Mouse (Mus musculus) c-Kit-positive CD71-negative TER-119-negative erythroid progenitor cells, embryonic 14.5 days (primary cell): ENCODE results near the gene Grb2.

Source experiments
- DNase-seq: peaks from one replicate; pipeline ENCODE4 v3.0.0-alpha.2; 2013; ENCODE audit warnings: low read depth

Grb2 gene

DNA sequence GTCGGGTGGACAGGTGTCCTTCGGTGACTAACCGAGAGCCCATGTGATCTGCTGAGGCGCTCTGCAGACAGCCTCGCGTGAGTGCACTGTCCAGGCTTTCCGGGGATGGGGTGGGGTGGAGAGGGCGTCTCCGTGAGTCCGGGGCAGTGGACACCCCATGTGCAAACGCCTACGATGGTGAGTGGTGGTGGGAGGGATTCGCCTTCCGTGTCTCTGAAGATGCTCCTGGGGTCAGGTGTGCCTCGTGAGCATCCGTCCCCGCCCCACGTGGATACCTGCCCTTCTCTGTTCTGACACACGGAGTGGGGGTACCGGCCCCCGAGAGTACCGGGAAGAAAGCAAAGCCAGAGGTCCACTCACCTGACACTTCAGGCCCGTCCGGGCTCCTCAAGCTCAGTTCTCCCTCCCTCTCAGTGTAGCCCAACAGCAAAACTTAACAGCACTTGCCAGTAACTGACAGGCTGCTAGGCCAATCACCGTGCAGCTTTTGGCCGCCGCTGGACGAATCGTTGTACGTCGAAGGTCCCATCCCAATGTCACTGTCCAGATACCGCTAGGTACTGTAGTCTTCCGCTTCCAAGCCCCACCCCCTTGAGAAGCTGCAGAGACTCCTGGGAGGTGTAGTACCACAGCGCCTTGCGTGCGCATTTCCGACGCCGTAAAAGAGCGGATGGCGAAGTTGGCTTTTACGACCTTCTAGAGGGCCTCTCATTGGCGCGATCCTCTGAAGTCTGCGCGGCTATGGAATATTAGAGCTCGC is 80.5 kb downstream of the Grb2 start, which contains the start of gene Slc25a19:
Gene Slc25a19 (minus strand): TSS at position 591 of the 760 bp plus-strand sequence.
- peak; percentile 99 for DNase-seq

DNA sequence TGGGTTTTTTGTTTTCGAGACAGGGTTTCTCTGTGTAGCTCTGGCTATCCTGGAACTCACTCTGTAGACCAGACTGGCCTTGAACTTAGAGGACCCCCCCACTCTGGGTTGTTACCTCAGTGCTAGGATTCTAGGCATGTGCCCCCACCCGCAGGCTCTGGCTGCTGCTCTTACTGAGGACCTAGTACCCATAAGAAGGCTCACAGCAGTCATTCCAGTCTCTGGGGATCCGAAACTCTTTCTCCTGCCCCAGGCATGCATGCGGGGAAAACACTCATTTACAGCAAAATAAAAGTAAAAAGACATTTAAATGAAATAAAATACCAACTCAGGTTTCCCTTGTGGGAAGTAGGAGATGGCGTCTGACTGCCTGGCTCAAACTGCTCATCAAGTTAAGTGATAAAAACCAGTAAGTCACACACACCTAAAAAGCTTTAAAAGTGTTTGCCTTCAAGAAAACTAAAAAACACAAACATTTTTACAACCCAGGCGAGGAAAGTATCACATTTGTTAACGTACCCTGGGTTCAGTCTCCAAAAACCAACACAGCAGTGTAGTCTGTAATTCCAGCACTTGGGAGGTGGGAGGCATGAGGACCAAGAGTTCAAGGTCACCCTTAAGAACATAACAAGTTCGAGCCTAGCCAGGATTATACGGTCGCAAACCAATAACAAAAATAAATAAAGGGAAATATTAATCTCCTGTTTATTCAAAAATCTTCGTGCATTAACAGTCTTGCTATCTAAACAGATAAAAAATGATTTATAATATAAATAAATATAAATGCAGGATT is 81.4 kb downstream of the Grb2 start:
- no peak for DNase-seq

DNA sequence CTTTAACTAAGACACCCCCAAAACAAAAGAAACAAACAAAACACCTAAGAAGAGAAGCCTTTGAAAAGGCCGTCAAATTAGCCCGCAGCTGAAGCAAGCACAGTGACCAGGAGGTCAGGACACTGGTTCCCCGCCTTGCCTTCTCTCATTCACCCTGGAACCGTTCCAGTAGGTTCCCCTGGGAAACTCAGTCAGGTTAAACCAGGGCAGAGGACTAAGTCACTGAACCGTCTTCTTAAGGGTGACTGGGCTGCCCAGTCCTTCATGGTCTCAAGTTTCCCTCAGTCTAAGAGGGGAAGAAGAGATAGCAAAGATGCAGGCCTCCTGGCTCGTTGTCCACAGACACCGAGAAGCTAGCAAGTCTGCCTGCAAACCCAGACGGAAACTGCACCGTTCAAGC is 82.5 kb downstream of the Grb2 start:
- DNase-seq = no peak

DNA sequence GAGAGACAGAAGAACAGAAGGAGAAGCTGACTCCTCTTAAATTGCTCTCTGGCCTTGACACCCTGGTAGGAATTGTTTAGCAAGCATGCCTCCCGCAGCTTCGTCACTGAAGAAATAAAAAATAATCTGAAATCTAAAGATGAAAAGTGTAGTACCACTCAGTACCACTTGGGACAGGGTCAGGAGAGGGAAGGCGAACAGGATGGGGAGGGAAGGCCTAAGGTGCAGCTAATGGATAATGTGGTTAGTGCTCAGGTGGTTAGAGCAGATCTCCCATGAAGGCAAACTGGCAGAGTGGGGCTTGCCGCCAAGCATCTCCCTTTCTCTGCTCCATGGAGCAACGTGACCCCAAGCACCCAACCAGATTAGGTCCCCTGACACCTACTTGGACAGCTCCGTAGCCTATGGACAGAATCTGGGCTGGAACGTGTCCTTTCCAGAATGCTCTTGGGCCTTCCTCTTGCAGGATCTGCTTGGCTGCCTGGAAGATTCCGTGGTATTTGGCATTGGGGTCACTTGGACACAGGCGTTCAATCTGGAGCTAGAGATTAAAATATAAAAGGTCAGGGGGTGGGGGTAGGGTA is 84.8 kb downstream of the Grb2 start:
- DNase-seq = no peak

DNA sequence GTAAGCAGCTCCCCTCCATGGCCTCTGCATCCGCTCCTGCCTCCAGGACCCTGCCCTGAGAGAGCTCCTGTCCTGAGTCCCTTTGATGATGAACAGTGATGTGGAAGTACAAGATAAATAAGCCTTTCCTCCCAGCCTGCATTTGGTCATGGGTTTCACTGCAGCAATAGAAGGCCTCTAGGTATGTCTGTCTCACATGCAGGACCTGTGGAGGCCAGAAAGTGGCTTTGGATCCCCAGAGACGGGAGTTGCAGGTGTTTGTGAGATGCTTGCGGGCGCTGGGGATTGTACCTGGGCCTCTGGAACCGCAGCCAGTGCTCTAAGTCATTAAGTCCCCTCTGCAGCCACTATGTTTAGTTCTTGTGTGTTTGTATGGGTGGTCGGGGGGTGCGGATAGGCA is 88.4 kb downstream of the Grb2 start:
- DNase-seq = no peak

DNA sequence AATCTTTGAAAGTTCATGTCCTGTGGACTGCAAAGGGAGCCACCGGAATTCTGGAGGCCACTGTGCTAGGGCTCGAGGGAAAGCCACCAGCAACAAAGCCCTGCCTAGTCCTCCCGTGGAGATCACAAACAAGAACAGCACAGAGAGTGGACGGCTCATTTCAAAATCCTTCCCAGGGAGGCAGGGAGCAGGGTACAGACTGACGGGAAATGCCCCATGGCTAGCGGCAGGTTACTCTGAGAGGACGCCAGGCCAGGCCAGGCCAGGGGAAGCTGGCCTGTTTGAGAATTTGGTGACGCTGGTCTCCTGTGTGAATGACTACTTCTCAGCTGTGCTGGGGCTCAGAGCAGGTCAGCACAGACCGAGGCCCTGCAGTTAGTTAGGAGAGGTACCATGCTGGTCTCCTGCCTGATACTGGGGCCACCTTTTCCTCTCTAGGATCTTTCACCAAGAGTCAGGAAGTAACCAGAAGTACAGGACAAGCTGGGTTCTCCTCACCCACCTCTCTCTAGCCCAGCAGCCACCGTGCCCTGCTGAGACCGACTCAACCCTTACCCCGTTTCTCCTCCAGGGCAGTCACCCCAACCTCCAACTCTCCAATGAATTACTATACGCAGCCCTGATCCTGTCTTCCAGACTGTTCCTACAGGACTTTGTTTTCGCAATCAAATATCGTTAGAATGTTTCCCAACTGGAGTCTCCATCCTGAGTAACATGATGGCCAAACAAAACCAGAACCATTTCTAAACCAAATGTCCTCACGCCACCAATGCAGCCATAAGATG is 89.5 kb downstream of the Grb2 start:
- DNase-seq = no peak

DNA sequence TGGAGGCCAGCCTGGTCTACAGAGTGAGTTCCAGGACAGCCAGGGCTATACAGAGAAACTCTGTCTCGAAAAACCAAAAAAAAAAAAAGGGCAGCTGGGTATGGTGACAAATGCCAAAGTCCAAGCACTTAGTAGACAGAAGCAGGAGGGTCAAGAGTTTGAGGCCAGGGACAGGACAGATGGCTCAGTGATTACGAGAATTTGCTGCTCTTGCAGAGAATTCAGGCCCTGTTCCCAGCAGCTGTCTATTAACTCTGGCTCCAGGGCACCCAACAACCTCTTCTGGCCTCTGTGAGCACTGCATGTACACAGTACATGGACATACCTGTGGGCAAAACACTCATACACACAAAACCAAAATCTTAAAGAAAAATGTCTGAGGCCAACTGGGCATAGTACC is 90.4 kb downstream of the Grb2 start:
- DNase-seq = no peak

DNA sequence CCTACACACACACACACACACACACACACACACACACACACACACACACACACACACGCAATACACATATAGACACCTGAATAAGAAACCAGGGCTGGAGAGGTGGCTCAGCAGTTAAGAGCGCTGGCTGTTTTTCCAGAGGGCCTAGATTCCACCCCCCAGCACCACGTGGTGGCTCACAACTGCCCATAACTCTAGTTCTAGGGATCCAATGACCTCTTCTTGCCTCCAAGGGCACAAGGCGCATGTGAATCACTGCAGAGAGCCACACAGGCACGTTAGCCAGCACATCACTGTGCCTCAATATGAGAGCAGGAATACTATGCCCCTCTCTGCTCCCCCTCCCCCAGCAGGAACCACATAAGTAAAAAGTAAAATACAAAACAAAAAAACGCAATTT is 91.5 kb downstream of the Grb2 start:
- no peak for DNase-seq

DNA sequence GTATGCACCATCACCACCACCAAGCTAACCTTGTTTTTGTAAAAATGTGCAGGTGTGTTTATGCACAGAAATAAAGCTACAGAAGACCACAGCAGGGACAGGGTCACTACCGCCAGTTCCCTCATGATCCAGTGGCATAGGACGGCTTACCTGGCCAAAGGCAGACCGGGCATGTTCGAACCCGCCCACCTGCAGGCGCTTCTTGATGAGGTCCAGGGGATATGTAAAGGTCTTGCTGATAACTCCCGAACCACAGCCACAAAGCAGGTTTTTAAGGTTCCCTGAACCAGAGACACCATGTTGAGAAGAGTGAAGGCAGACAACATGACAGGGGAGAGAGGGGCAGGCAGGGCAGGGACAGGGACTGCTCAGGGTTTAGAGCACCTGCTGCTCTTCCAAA is 92.0 kb downstream of the Grb2 start:
- no peak for DNase-seq

DNA sequence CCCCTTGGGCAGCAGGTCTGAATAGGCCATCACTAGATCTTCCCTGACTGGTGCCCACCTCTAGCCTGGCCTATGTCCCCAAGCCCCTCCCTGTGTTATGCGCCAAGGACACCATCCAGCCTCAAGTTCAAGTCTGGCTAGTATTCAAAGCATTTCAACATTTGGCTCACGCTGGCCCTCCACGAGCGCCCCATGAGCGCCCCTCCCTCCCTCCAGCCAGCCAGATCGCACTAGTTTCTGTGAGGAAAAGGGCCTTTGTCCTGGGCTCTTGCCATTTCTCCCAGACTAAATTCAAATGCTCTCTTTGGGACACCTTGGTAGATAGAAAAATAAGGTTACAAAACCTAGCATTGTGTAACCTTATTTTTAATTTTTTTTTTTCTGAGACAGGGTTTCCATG is 92.5 kb downstream of the Grb2 start:
- DNase-seq = no peak

DNA sequence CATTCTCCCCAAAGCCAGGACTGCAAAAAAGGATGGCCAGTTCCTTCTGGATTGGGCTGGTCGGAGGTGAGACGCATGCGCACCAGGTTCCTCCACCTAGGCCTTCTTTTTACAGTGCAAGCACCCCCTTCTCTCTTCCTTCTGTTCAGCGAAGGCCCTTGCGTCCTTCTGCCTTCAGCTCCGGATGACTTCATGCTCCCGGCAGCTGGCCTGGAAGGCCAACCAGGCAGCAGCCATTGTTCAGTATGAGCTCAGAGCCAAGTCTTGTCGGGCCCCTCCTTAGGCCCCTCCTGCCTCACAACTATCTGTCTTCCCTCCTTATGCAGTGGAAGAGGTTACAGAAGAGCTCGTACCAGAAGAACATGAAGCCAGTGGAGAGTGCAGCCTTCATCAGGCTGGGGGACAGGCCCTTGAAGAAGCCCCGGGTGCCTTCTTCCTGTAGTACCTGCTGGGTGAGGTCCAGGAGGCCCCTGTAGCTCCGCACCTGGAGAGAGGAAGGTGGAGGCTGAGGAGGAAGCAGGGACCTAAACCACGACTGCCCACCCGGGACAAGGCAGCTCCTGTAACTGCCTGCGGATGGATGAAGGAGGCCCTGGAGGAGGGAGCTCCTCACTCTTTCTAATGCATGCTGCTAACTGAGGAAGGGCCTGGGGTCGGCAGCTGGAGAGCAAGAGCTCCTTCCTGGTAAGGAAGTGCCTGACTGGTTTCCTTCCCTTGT is 93.1 kb downstream of the Grb2 start:
- DNase-seq = no peak

DNA sequence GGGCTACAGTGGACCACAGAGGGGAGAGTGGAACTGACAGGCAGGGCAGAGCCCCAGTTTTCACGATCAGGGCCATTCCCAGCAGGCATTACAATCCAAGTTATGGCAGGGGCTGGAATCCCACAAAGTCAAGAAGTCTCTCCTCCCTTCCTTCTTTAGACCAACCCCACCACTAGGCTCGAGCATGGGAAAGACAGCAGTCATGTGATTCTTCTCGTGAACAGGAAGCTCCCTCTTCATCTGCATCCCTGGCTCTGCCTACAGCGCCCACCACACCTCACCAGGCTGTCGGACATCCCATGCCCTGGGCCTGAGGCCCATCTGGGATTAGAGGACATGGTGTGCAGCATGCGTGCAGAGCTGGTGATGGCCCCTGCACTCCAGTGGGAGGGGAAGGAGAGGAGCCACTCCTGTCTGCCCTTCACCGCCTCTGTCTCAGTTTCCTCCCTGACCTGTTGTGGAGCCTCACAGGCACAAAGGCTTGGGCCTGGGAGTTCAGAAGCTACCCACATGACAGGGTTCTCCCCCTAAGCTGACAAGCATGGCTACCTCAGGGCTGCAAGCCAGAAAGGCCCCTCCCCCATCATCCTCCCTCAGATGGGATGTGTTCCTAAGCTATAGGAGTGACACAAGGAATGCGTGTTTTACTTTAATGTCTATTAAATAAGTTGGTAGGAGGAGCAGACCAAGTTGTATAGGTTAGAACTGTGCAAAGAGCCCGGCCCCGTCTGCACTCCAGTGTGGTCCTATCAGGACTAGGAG is 93.9 kb downstream of the Grb2 start:
- no peak for DNase-seq

DNA sequence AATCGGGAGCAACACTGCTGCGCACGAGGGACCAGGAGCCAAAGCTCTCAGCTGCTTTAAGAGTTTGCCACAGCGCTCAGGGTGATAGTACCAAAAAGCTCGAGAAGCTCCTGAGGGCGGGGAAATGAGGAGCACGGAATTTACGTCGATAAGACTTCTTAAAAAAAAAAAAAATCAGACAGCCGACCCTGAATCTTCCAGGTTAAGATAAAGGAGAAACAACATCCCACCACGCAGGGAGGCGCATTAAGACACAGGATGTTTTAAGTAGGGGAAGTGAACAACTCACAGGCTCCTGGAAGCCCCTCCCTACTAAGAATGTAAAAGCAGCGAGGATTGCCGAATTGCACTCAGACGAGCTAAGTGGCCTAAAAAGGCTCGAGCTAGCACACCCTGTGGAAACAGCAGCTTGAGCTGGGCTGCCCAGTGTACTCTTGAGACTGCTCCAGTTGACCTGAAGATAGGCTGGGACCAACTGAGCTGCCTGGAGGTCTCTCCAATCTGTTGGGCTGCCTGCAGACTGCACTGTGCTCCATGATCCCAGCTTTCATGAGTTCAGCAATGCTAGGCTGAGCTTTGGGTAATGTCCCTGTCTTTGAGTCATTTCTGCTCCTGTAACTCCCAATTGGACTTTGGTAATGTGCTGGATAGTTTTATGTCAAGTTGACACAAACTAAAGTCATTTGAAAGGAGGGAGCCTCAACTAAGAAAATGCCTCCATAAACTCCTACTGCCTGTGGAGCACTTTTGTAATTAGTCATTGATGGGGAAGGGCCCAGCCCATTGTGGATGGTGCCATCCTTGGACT is 95.1 kb downstream of the Grb2 start:
- DNase-seq = no peak

DNA sequence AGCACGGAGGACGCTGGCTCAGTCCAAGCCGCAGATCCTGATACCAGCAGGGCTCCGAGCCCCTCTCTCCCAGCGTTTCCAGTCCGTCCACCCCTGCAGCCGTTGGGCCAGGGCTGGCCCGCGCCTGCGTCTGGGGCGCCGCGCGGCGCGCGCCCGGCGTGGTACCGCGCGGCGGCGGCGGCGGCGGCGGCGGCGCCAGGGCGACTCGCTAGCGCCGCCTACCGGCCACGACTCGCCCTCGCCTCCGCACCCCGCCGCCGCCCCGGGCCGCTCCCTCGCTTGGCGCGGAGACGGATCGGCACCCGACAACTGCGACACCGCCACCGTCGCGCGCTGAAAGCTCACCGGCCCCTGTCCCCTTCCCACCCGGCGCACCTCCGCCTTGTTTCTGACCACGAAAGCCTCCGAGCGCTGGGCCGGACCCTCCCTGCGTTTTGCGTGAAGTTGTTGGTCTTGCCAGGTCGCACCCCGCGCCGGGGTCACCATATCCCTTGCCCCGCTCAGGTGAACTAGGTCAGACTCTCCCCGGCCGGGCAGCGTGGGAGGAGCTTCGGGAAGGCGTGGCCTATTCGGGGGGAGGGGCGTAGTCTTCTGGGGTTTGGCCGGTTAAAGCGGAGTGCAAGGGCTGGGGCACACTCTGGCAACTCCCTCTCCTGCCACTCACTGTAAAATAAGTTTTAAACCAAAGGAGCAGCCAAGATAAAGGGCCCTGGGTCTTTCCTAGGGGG is 95.8 kb downstream of the Grb2 start, which contains the start of gene Mif4gd:
Gene Mif4gd (minus strand): TSS at position 560 of the 728 bp plus-strand sequence.
- peak; percentile 86 for DNase-seq

DNA sequence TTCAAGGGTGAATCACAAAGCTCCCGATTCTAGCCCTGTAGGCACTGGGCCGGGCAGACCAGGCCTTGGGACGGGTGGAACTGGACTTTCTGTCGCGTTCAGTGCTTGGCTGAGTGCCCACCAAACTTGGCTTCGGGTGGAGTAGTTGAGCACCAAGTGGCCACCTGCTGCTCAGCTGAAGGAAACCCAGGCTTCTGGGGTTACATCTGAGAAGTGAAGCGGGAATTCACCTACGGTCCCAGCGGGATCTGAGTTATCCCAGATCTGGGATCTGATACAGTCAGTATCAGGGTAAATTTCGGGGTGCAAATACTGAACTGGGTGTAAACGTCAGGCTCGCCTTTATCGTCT is 96.4 kb downstream of the Grb2 start:
- no peak for DNase-seq

DNA sequence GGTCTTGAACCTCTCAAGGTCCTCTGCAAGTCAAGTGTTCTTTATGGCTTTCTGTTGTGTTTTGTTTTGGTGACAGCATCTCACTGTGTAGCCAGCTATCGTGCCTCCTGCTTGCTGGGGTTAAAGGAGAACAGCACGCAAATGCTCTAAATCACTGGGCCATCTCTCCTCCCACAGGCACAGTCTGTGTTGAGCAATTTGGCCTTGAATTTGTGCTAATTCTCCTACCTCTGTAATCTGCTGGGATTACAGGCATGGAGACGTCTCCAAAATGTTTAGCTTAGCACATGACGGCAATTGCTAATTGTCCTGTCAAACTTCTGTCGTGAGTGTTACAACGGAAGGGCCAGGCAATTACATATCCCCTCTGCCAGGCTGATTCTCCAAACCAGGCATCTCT is 97.2 kb downstream of the Grb2 start:
- no peak for DNase-seq

DNA sequence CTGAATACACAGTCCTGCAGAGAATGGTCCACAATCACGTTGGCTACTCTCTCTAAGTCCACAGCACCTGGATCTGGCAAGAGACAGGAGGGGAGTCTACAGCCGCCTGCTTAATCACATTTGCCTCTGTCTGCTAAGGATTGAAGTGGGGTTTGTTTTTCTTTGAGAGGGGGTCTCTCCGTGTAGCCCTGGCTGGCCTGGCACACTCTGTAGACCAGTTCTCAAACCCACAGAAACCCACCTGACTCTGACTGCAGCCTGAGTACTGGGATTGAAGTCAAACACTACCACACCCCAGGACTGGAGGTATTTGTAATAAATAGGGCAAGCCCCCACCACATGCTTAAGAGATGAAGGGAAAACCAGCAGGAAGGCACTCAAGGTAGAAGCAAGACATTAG is 98.8 kb downstream of the Grb2 start:
- no peak for DNase-seq

DNA sequence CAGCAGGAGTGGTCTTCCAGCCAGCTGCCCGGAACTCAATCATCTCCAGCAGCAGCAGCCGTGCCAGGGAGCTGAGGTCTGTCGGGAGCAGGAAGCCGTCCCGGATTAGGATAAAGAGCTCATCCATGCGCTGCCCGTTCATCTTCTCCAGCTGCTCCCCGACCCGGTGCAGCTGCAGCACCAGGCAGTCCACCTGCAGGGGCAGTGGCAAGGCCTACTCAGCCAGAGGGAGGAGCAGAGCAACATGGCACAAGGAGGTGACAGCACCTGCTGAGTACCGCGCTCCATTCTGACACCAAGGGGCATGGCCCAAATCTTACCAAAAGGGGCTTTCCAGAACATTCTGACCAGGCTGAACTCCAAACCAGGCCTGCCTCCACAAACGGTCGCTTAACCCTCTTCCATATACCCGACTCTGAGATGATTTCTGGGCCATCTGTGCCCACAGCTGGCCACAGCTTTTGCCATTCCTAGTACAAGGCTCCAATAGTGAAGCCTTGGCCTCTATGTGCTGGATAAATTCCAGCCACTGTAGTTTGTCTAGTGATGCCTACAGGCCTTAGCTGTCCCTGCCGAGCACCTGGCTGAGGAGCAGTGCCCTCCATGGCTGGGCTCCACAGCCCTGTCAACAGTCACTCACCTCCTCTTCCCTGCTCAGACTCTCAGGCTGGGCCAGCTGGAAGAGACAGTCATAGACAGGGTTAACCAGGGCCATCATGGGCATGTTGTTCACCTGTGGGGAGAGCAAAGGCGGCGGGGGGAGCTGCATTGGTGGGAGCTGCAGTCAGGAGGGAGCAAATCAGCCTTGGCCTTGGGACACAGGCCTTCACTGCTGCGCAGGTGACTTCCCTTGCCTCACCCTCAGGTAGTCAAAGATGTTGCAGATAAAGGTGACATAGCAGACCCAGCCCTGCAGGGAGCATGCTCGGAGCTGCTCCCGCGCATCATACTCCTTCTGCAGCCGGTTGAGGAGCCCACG is 99.7 kb downstream of the Grb2 start:
- DNase-seq = no peak
